Mouse (Mus musculus) layer of hippocampus, adult 11-12 months (tissue): ENCODE results near the gene Olfr850.

ENCODE experiments used
- DNase-seq: peaks from one replicate; pipeline ENCODE4 v3.0.0; 2022; ENCODE audit warnings: low spot score

The Olfr850 gene

GRCm38 (mm10) chr9:19478148-19478547, at the start of gene Olfr850:
Gene Olfr850 (minus strand): TSS chr9:19478248.
- no peak for DNase-seq

- DNase-seq, result no peak
These were observed 14.9 kb upstream of the Olfr850 start, which contains the start of gene Olfr851 for GRCm38 (mm10) chr9:19492995-19493394. Gene Olfr851 (plus strand): TSS chr9:19493295.

DNA sequence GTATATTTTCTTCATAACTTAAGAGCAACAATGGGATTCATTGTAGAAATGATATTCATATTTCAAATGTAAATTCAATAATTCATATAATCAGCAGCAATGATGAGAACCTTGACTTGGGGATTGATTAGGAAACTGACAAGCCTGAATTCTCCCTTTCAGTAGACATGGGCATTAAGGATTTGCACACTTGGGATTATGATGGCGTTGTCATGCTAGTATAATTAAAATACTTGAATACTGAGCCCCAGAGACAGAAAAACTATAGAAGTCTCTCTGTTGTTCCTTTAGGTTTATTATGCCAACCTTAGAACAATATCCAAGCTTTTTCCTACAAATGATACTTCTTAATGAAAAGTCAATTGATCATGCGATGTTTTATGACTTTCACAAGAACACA, 38.1 kb downstream of the Olfr850 start, which contains the start of gene Olfr849:
Gene Olfr849 (plus strand): TSS at position 301 of the 400 bp plus-strand sequence.
- DNase-seq, result no peak
